Mouse (Mus musculus): ENCODE measurements around the gene Rnf25. TPM values are rescaled to one million over a fixed set of nuclear protein-coding genes. Genes with fewer than 3 reads are reported as not detected.
A peak's percentile ranks its signal among the peaks of the same experiment; 100 is the strongest.

Gene Rnf25
- 23.5 and 26.1 TPM in 2 replicates for polyA plus RNA-seq (2015; fragmentation: Nextera tagmentation; extraction: Ambion mirVana)

- Histone ChIP-seq H3K27ac (ENCODE audit: low read length) (peak within 1 kb of the TSS; percentile 74), H3K27me3 (ENCODE audit: control insufficient read depth, insufficient read depth, low read length) (no peaks in the 10 kb centered on the region), H3K9ac (ENCODE audit: low read length) (peak within 1 kb of the TSS; percentile 88), H3K9me3 (replicated peaks; ENCODE audit: control insufficient read depth, low read length) (no peaks in the 10 kb centered on the region), H3K36me3 (ENCODE audit: control insufficient read depth, insufficient read depth) (peaks cover 14% of the 10 kb centered on the region; the same call in 1 of the 2 replicates), H3K4me3 (ENCODE audit: low read length) (peak within 1 kb of the TSS; percentile 88), H3K4me1 (ENCODE audit: control insufficient read depth, insufficient read depth, low read length) (peaks cover 12% of the 10 kb centered on the region), H3K4me2 (ENCODE audit: low read depth, low read length) (peak within 1 kb of the TSS; percentile 87)
- 8% methylated on average over 25 of the region's 25 CpGs for WGBS
- ATAC-seq (replicated peaks; ENCODE audit: extremely low read depth, insufficient read depth, low FRiP score), result peak; percentile 89
These were observed at the start of gene Rnf25, which contains the start of gene Stk36 for GRCm38 (mm10) chr1:74601267-74601962. Gene Rnf25 (minus strand): TSS chr1:74601397. Gene Stk36 (plus strand): TSS chr1:74601445.

- Histone ChIP-seq H3K27me3 (ENCODE audit: control insufficient read depth, insufficient read depth, low read length) (no peaks in the 10 kb centered on the region), H3K36me3 (ENCODE audit: control insufficient read depth, insufficient read depth) (no peaks in the 10 kb centered on the region), H3K4me2 (ENCODE audit: low read depth, low read length) (no peak overlapping the region), H3K27ac (ENCODE audit: low read length) (no peak overlapping the region), H3K4me1 (ENCODE audit: control insufficient read depth, insufficient read depth, low read length) (peaks cover 3% of the 10 kb centered on the region), H3K9me3 (replicated peaks; ENCODE audit: control insufficient read depth, low read length) (no peaks in the 10 kb centered on the region), H3K4me3 (ENCODE audit: low read length) (no peak overlapping the region), H3K9ac (ENCODE audit: low read length) (no peak overlapping the region)
- no peak; the same call in 1 of the 2 replicates for ATAC-seq (replicated peaks; ENCODE audit: extremely low read depth, insufficient read depth, low FRiP score)
These were observed 42.7 kb upstream of the Rnf25 start for GRCm38 (mm10) chr1:74643926-74644325.

- WGBS, result 32% methylated on average over 2 of the region's 2 CpGs
- H3K4me3 ChIP-seq (ENCODE audit: low read length), result no peak overlapping the region
- no peak overlapping the region for H3K9ac ChIP-seq (ENCODE audit: low read length)
- no peak overlapping the region for H3K27ac ChIP-seq (ENCODE audit: low read length)
- ATAC-seq (replicated peaks; ENCODE audit: extremely low read depth, insufficient read depth, low FRiP score), result peak; percentile 10; the same call in 1 of the 2 replicates
- H3K9me3 ChIP-seq (replicated peaks; ENCODE audit: control insufficient read depth, low read length), result no peaks in the 10 kb centered on the region
- H3K27me3 ChIP-seq (ENCODE audit: control insufficient read depth, insufficient read depth, low read length), result no peaks in the 10 kb centered on the region
- H3K36me3 ChIP-seq (ENCODE audit: control insufficient read depth, insufficient read depth), result no peaks in the 10 kb centered on the region
- no peak overlapping the region for H3K4me2 ChIP-seq (ENCODE audit: low read depth, low read length)
- peaks cover 3% of the 10 kb centered on the region for H3K4me1 ChIP-seq (ENCODE audit: control insufficient read depth, insufficient read depth, low read length)
These were observed 42.3 kb upstream of the Rnf25 start for GRCm38 (mm10) chr1:74643524-74643923.

GRCm38 (mm10) chr1:74632734-74633133 lies 31.5 kb upstream of the Rnf25 start:
- no peak for ATAC-seq (replicated peaks; ENCODE audit: extremely low read depth, insufficient read depth, low FRiP score)

GRCm38 (mm10) chr1:74628001-74628400 lies 26.8 kb upstream of the Rnf25 start:
- H3K36me3 ChIP-seq (ENCODE audit: control insufficient read depth, insufficient read depth), result no peaks in the 10 kb centered on the region
- ATAC-seq (replicated peaks; ENCODE audit: extremely low read depth, insufficient read depth, low FRiP score), result no peak
- H3K4me3 ChIP-seq (ENCODE audit: low read length), result no peak overlapping the region
- no peak overlapping the region for H3K9ac ChIP-seq (ENCODE audit: low read length)
- H3K4me1 ChIP-seq (ENCODE audit: control insufficient read depth, insufficient read depth, low read length), result no peaks in the 10 kb centered on the region
- 52% methylated on average over 7 of the region's 7 CpGs for WGBS
- no peak overlapping the region for H3K27ac ChIP-seq (ENCODE audit: low read length)
- no peaks in the 10 kb centered on the region for H3K27me3 ChIP-seq (ENCODE audit: control insufficient read depth, insufficient read depth, low read length)
- H3K4me2 ChIP-seq (ENCODE audit: low read depth, low read length), result no peak overlapping the region
- H3K9me3 ChIP-seq (replicated peaks; ENCODE audit: control insufficient read depth, low read length), result no peaks in the 10 kb centered on the region

More at GRCm38 (mm10) chr1:74632734-74633133, 31.5 kb upstream of the Rnf25 start:
- Histone ChIP-seq H3K36me3 (ENCODE audit: control insufficient read depth, insufficient read depth) (no peaks in the 10 kb centered on the region), H3K4me2 (ENCODE audit: low read depth, low read length) (no peak overlapping the region), H3K9ac (ENCODE audit: low read length) (no peak overlapping the region), H3K4me3 (ENCODE audit: low read length) (no peak overlapping the region), H3K27ac (ENCODE audit: low read length) (no peak overlapping the region), H3K4me1 (ENCODE audit: control insufficient read depth, insufficient read depth, low read length) (no peaks in the 10 kb centered on the region), H3K9me3 (replicated peaks; ENCODE audit: control insufficient read depth, low read length) (no peaks in the 10 kb centered on the region), H3K27me3 (ENCODE audit: control insufficient read depth, insufficient read depth, low read length) (no peaks in the 10 kb centered on the region)
- WGBS, result 82% methylated on average over 4 of the region's 4 CpGs

GRCm38 (mm10) chr1:74626076-74626475 lies 24.9 kb upstream of the Rnf25 start:
- H3K9ac ChIP-seq (ENCODE audit: low read length), result no peak overlapping the region
- 64% methylated on average over 4 of the region's 4 CpGs for WGBS
- no peak for ATAC-seq (replicated peaks; ENCODE audit: extremely low read depth, insufficient read depth, low FRiP score)
- H3K4me2 ChIP-seq (ENCODE audit: low read depth, low read length), result no peak overlapping the region
- H3K27me3 ChIP-seq (ENCODE audit: control insufficient read depth, insufficient read depth, low read length), result no peaks in the 10 kb centered on the region
- no peak overlapping the region for H3K27ac ChIP-seq (ENCODE audit: low read length)
- H3K4me3 ChIP-seq (ENCODE audit: low read length), result no peak overlapping the region
- H3K9me3 ChIP-seq (replicated peaks; ENCODE audit: control insufficient read depth, low read length), result no peaks in the 10 kb centered on the region
- no peaks in the 10 kb centered on the region for H3K4me1 ChIP-seq (ENCODE audit: control insufficient read depth, insufficient read depth, low read length)
- no peaks in the 10 kb centered on the region for H3K36me3 ChIP-seq (ENCODE audit: control insufficient read depth, insufficient read depth)

GRCm38 (mm10) chr1:74624183-74624582 lies 23.0 kb upstream of the Rnf25 start:
- H3K9ac ChIP-seq (ENCODE audit: low read length), result no peak overlapping the region
- H3K27me3 ChIP-seq (ENCODE audit: control insufficient read depth, insufficient read depth, low read length), result no peaks in the 10 kb centered on the region
- no peaks in the 10 kb centered on the region for H3K9me3 ChIP-seq (replicated peaks; ENCODE audit: control insufficient read depth, low read length)
- ATAC-seq (replicated peaks; ENCODE audit: extremely low read depth, insufficient read depth, low FRiP score), result no peak
- whole genome bisulfite sequencing, result 81% methylated on average over 1 of the region's 1 CpGs
- H3K27ac ChIP-seq (ENCODE audit: low read length), result no peak overlapping the region
- H3K4me1 ChIP-seq (ENCODE audit: control insufficient read depth, insufficient read depth, low read length), result no peaks in the 10 kb centered on the region
- H3K4me2 ChIP-seq (ENCODE audit: low read depth, low read length), result no peak overlapping the region
- H3K4me3 ChIP-seq (ENCODE audit: low read length), result no peak overlapping the region
- no peaks in the 10 kb centered on the region for H3K36me3 ChIP-seq (ENCODE audit: control insufficient read depth, insufficient read depth)

- no peaks in the 10 kb centered on the region for H3K27me3 ChIP-seq (ENCODE audit: control insufficient read depth, insufficient read depth, low read length)
- peaks cover 12% of the 10 kb centered on the region for H3K4me1 ChIP-seq (ENCODE audit: control insufficient read depth, insufficient read depth, low read length)
- no peaks in the 10 kb centered on the region for H3K9me3 ChIP-seq (replicated peaks; ENCODE audit: control insufficient read depth, low read length)
- peak overlapping the region; percentile 88 for H3K9ac ChIP-seq (ENCODE audit: low read length)
- WGBS, result 8% methylated on average over 26 of the region's 26 CpGs
- H3K36me3 ChIP-seq (ENCODE audit: control insufficient read depth, insufficient read depth), result peaks cover 19% of the 10 kb centered on the region
- peak overlapping the region; percentile 88 for H3K4me3 ChIP-seq (ENCODE audit: low read length)
- peak; percentile 59; the same call in 1 of the 2 replicates for ATAC-seq (replicated peaks; ENCODE audit: extremely low read depth, insufficient read depth, low FRiP score)
- peak overlapping the region; percentile 87 for H3K4me2 ChIP-seq (ENCODE audit: low read depth, low read length)
- H3K27ac ChIP-seq (ENCODE audit: low read length), result peak overlapping the region; percentile 74
These were observed 513 bp downstream of the Rnf25 start for GRCm38 (mm10) chr1:74600501-74601266.

GRCm38 (mm10) chr1:74594434-74594833 lies 6.8 kb downstream of the Rnf25 start:
- 80% methylated on average over 8 of the region's 8 CpGs for WGBS
- no peaks in the 10 kb centered on the region for H3K4me1 ChIP-seq (ENCODE audit: control insufficient read depth, insufficient read depth, low read length)
- ATAC-seq (replicated peaks; ENCODE audit: extremely low read depth, insufficient read depth, low FRiP score), result no peak
- peaks cover 53% of the 10 kb centered on the region for H3K36me3 ChIP-seq (ENCODE audit: control insufficient read depth, insufficient read depth)
- no peaks in the 10 kb centered on the region for H3K9me3 ChIP-seq (replicated peaks; ENCODE audit: control insufficient read depth, low read length)
- no peaks in the 10 kb centered on the region for H3K27me3 ChIP-seq (ENCODE audit: control insufficient read depth, insufficient read depth, low read length)
- no peak overlapping the region for H3K9ac ChIP-seq (ENCODE audit: low read length)
- H3K27ac ChIP-seq (ENCODE audit: low read length), result no peak overlapping the region
- no peak overlapping the region for H3K4me2 ChIP-seq (ENCODE audit: low read depth, low read length)
- H3K4me3 ChIP-seq (ENCODE audit: low read length), result no peak overlapping the region

Measured in heart, embryonic 16.5 days (tissue).